ENCODE assay signal across 8 mouse cellular contexts in genomic region chr2:32311443-32312317, GRCm38 (mm10). TPM values are rescaled to one million over a fixed set of nuclear protein-coding genes. Genes with fewer than 3 reads are reported as not detected.
A peak's percentile ranks its signal among the peaks of the same experiment; 100 is the strongest.
DNase-seq lines count a peak whose midpoint lies in the region; ATAC-seq and TF ChIP-seq lines count a peak whose summit lies in the region.

No protein-coding gene starts in this region.

- H3K4me2 ChIP-seq in limb, embryonic 13.5 days (replicated peaks), result peak overlapping the region; percentile 100
- H3K4me2 ChIP-seq in stomach, embryonic 15.5 days, result peak overlapping the region; percentile 100

- no peaks in the 10 kb centered on the region for H3K9me3 ChIP-seq in limb, embryonic 13.5 days
- H3K9me3 ChIP-seq in stomach, embryonic 15.5 days, result no peaks in the 10 kb centered on the region

- TF ChIP-seq POLR2A in spleen, adult 2 months (IDR thresholded peaks at IDR 0.05; ENCODE audit: low read depth, low read length), result no peak

- no peak for TF ChIP-seq CTCF in spleen, adult 2 months (IDR thresholded peaks at IDR 0.05; ENCODE audit: extremely low read depth, insufficient read depth, insufficient read length, insufficient replicate concordance)

- H3K27me3 ChIP-seq in spleen, adult 2 months (ENCODE audit: control insufficient read depth, insufficient read depth, low read length), result peaks cover 10% of the 10 kb centered on the region
- H3K27me3 ChIP-seq in limb, embryonic 13.5 days, result no peaks in the 10 kb centered on the region
- no peaks in the 10 kb centered on the region for H3K27me3 ChIP-seq in stomach, embryonic 15.5 days (replicated peaks)

- no peak overlapping the region for H3K27ac ChIP-seq in spleen, adult 2 months (ENCODE audit: insufficient read depth, low read length)
- peak overlapping the region; percentile 89 for H3K27ac ChIP-seq in limb, embryonic 13.5 days
- H3K27ac ChIP-seq in stomach, embryonic 15.5 days, result peak overlapping the region; percentile 55

- DNase-seq in embryo, embryonic 11 days, result peak; percentile 42
- DNase-seq in embryo, embryonic 10.5 days (ENCODE audit: low spot score), result no peak
- no peak for DNase-seq in spleen, adult 2 months (ENCODE audit: low read depth in 1 of 2, low spot score in 2 of 2)
- no peak for DNase-seq in spleen, adult 12 weeks (ENCODE audit: low spot score)
- no peak for DNase-seq in urinary bladder, postnatal 10 days (ENCODE audit: low spot score)

- no peak for ATAC-seq in limb, embryonic 13.5 days (ENCODE audit: low FRiP score, low read depth)
- ATAC-seq in stomach, embryonic 15.5 days (ENCODE audit: insufficient read depth, low FRiP score, low read depth), result no peak
- no peak for ATAC-seq in inflammation-experienced regulatory T-cells, adult 6 months

- H3K9ac ChIP-seq in limb, embryonic 13.5 days, result peak overlapping the region; percentile 93
- peak overlapping the region; percentile 69 for H3K9ac ChIP-seq in stomach, embryonic 15.5 days

- H3K4me3 ChIP-seq in spleen, adult 2 months (ENCODE audit: extremely low read depth, insufficient read depth, insufficient read length), result peak overlapping the region; percentile 16; the same call in 1 of the 2 replicates
- peak overlapping the region; percentile 87 for H3K4me3 ChIP-seq in limb, embryonic 13.5 days
- H3K4me3 ChIP-seq in stomach, embryonic 15.5 days (replicated peaks), result peak overlapping the region; percentile 72

- H3K36me3 ChIP-seq in spleen, adult 2 months (ENCODE audit: control insufficient read depth, insufficient read depth, low read length), result peaks cover 2% of the 10 kb centered on the region
- H3K36me3 ChIP-seq in limb, embryonic 13.5 days, result peaks cover 62% of the 10 kb centered on the region
- peaks cover 22% of the 10 kb centered on the region; the same call in 1 of the 2 replicates for H3K36me3 ChIP-seq in stomach, embryonic 15.5 days

- WGBS in spleen, adult 2 months, result 12% methylated on average over 42 of the region's 42 CpGs
- 4% methylated on average over 41 of the region's 42 CpGs for WGBS in limb, embryonic 13.5 days
- 13% methylated on average over 31 of the region's 42 CpGs for WGBS in stomach, embryonic 15.5 days

- peaks cover 14% of the 10 kb centered on the region for H3K4me1 ChIP-seq in spleen, adult 2 months (ENCODE audit: control insufficient read depth, insufficient read depth, insufficient read length)
- H3K4me1 ChIP-seq in limb, embryonic 13.5 days, result peaks cover 70% of the 10 kb centered on the region
- peaks cover 36% of the 10 kb centered on the region for H3K4me1 ChIP-seq in stomach, embryonic 15.5 days

RNA-seq across cellular contexts. Expression of gene Swi5, which starts 23.8 kb away (rescaled TPM):
- 60.5 and 63.4 TPM in 2 replicates for polyA plus RNA-seq in spleen, adult 2 months (2012; rRNA removed)
- 451 and 463 TPM in 2 replicates for polyA plus RNA-seq in limb, embryonic 13.5 days (2015; fragmentation: Nextera tagmentation; extraction: Ambion mirVana)
- 418 and 429 TPM in 2 replicates for polyA plus RNA-seq in stomach, embryonic 15.5 days (2015; fragmentation: Nextera tagmentation; extraction: Ambion mirVana)
- polyA plus RNA-seq in inflammation-experienced regulatory T-cells, adult 6 months (2017; shearing (Covaris generic)), result 100 to 1,000 TPM; 155 to 247 (median 208) TPM

RNA-seq across cellular contexts. Expression of gene Golga2, which starts 24.5 kb away (rescaled TPM):
- 21.4 and 24.0 TPM in 2 replicates for polyA plus RNA-seq in spleen, adult 2 months (2012; rRNA removed)
- 27.1 and 28.2 TPM in 2 replicates for polyA plus RNA-seq in limb, embryonic 13.5 days (2015; fragmentation: Nextera tagmentation; extraction: Ambion mirVana)
- 24.9 and 25.2 TPM in 2 replicates for polyA plus RNA-seq in stomach, embryonic 15.5 days (2015; fragmentation: Nextera tagmentation; extraction: Ambion mirVana)
- 10 to 100 TPM; 17.4 to 21.7 (median 21.4) TPM for polyA plus RNA-seq in inflammation-experienced regulatory T-cells, adult 6 months (2017; shearing (Covaris generic))

RNA-seq across cellular contexts. Expression of gene Ciz1, which starts 40.4 kb away (rescaled TPM):
- polyA plus RNA-seq in spleen, adult 2 months (2012; rRNA removed), result 252 and 324 TPM in 2 replicates
- polyA plus RNA-seq in limb, embryonic 13.5 days (2015; fragmentation: Nextera tagmentation; extraction: Ambion mirVana), result 49.8 and 54.9 TPM in 2 replicates
- polyA plus RNA-seq in stomach, embryonic 15.5 days (2015; fragmentation: Nextera tagmentation; extraction: Ambion mirVana), result 33.8 and 41.6 TPM in 2 replicates
- 10 to 100 TPM; 52.5 to 84.8 (median 55.5) TPM for polyA plus RNA-seq in inflammation-experienced regulatory T-cells, adult 6 months (2017; shearing (Covaris generic))

RNA-seq across cellular contexts. Expression of gene Dnm1, which starts 41.5 kb away (rescaled TPM):
- 20.4 and 22.1 TPM in 2 replicates for polyA plus RNA-seq in spleen, adult 2 months (2012; rRNA removed)
- 32.4 and 32.5 TPM in 2 replicates for polyA plus RNA-seq in limb, embryonic 13.5 days (2015; fragmentation: Nextera tagmentation; extraction: Ambion mirVana)
- polyA plus RNA-seq in stomach, embryonic 15.5 days (2015; fragmentation: Nextera tagmentation; extraction: Ambion mirVana), result 12.1 and 12.8 TPM in 2 replicates
- not detected for polyA plus RNA-seq in inflammation-experienced regulatory T-cells, adult 6 months (2017; shearing (Covaris generic))

RNA-seq across cellular contexts. Expression of gene Uck1, which starts 51.7 kb away (rescaled TPM):
- polyA plus RNA-seq in spleen, adult 2 months (2012; rRNA removed), result 58.4 and 72.9 TPM in 2 replicates
- 69.7 and 75.1 TPM in 2 replicates for polyA plus RNA-seq in limb, embryonic 13.5 days (2015; fragmentation: Nextera tagmentation; extraction: Ambion mirVana)
- 59.6 and 65.4 TPM in 2 replicates for polyA plus RNA-seq in stomach, embryonic 15.5 days (2015; fragmentation: Nextera tagmentation; extraction: Ambion mirVana)
- polyA plus RNA-seq in inflammation-experienced regulatory T-cells, adult 6 months (2017; shearing (Covaris generic)), result 10 to 100 TPM; 33.2 to 37.9 (median 36.2) TPM

Comparison
In these comparisons a context has a peak if more than half of its experiments do, and no peak if none do; other contexts are left out.
1. H3K4me3 ChIP-seq: peak in every context shown above with its lines; median percentile 87 in limb, embryonic 13.5 days; 72 in stomach, embryonic 15.5 days; 16 in spleen, adult 2 months.